ENCODE assay signal across 9 mouse cellular contexts in the genomic region with DNA sequence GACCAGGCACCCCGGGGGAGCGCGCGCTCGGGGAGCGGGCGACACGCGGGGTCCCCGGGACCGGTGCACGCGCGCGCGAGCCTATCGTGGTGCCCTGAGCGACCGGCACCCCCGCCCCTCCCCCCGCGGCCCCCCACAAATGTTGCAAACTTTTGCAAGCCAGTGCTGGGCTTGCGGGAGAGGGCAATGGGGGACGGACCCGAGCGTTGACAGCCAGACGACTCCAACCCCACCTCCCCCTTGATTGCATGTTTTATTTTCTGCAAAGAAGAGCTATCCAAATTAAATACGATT. TPM values are rescaled to one million over a fixed set of nuclear protein-coding genes. Genes with fewer than 3 reads are reported as not detected.
DNase-seq lines count a peak whose midpoint lies in the region; ATAC-seq and TF ChIP-seq lines count a peak whose summit lies in the region.
"Had no signal": no experiment of that assay in that cellular context is flagged by ENCODE, and none has a peak within 500 bp of the region (broad histone marks: within the 10 kb centered on the region; RNA-seq: fewer than 3 reads in every experiment).

No protein-coding gene starts in this region.

- WGBS in heart, embryonic 16.5 days, result under 1% methylated on average over 21 of the region's 28 CpGs
- 1% methylated on average over 28 of the region's 28 CpGs for WGBS in bone marrow, adult 2 months
- 1% methylated on average over 28 of the region's 28 CpGs for WGBS in forebrain, postnatal 0 days
- 0% methylated on average over 27 of the region's 28 CpGs for WGBS in liver, postnatal 0 days (ENCODE audit: insufficient replicate concordance)

- peak overlapping the region; percentile 86 for H3K27ac ChIP-seq in heart, embryonic 16.5 days (ENCODE audit: low read length)
- H3K27ac ChIP-seq in bone marrow, adult 2 months (ENCODE audit: control insufficient read depth, insufficient read depth, low read depth, low read length, poor library complexity), result peak overlapping the region; percentile 48; the same call in 1 of the 2 replicates
- peak overlapping the region; percentile 89 for H3K27ac ChIP-seq in forebrain, postnatal 0 days (ENCODE audit: low read depth, low read length)
- H3K27ac ChIP-seq in liver, postnatal 0 days (ENCODE audit: low read depth), result peak overlapping the region; percentile 82

- no peak for TF ChIP-seq EP300 in liver, postnatal 0 days (IDR thresholded peaks at IDR 0.05; ENCODE audit: low read depth)

- intact Hi-C loops in heart, postnatal 36 days (cut with DNase I), result loop anchor here (5.0 to 10.0 kb wide), 3 partner anchors 61 to 639 kb away; no protein-coding TSS in a partner anchor

- H3K9ac ChIP-seq in heart, embryonic 16.5 days (ENCODE audit: low read length), result peak overlapping the region; percentile 84
- peak overlapping the region; percentile 70 for H3K9ac ChIP-seq in forebrain, postnatal 0 days
- peak overlapping the region; percentile 68 for H3K9ac ChIP-seq in liver, postnatal 0 days (replicated peaks)

- no peak for TF ChIP-seq CTCF in bone marrow, adult 2 months (IDR thresholded peaks at IDR 0.05; ENCODE audit: control insufficient read depth, insufficient read depth, low read length)
- TF ChIP-seq CTCF in forebrain, postnatal 0 days (IDR thresholded peaks at IDR 0.05; ENCODE audit: low read depth), result no peak
- no peak for TF ChIP-seq CTCF in liver, postnatal 0 days (IDR thresholded peaks at IDR 0.05; ENCODE audit: low read depth)

- H3K36me3 ChIP-seq in heart, embryonic 16.5 days (ENCODE audit: control insufficient read depth, insufficient read depth), result no peaks in the 10 kb centered on the region
- no peaks in the 10 kb centered on the region for H3K36me3 ChIP-seq in forebrain, postnatal 0 days (ENCODE audit: insufficient read depth)
- no peaks in the 10 kb centered on the region for H3K36me3 ChIP-seq in liver, postnatal 0 days (replicated peaks; ENCODE audit: insufficient read depth, low read length)

- H3K4me1 ChIP-seq in heart, embryonic 16.5 days (ENCODE audit: control insufficient read depth, insufficient read depth, low read length), result peaks cover 10% of the 10 kb centered on the region
- H3K4me1 ChIP-seq in bone marrow, adult 2 months (ENCODE audit: control insufficient read depth, insufficient read depth, low read length), result no peaks in the 10 kb centered on the region
- 0 out of 2 replicates have a peak, but pooled peaks cover 10% of the 10 kb centered on the region for H3K4me1 ChIP-seq in forebrain, postnatal 0 days (ENCODE audit: insufficient read depth)
- H3K4me1 ChIP-seq in liver, postnatal 0 days (ENCODE audit: insufficient read depth), result peaks cover 7% of the 10 kb centered on the region; the same call in 1 of the 2 replicates

- H3K4me3 ChIP-seq in heart, embryonic 16.5 days (ENCODE audit: low read length), result peak overlapping the region; percentile 86
- no peak overlapping the region for H3K4me3 ChIP-seq in bone marrow, adult 2 months (replicated peaks; ENCODE audit: control insufficient read depth, low read depth, low read length)
- H3K4me3 ChIP-seq in forebrain, postnatal 0 days (ENCODE audit: low read depth, low read length), result peak overlapping the region; percentile 88
- H3K4me3 ChIP-seq in liver, postnatal 0 days (ENCODE audit: low read depth, low read length), result peak overlapping the region; percentile 67

- no peaks in the 10 kb centered on the region for H3K9me3 ChIP-seq in heart, embryonic 16.5 days (replicated peaks; ENCODE audit: control insufficient read depth, low read length)
- H3K9me3 ChIP-seq in forebrain, postnatal 0 days (ENCODE audit: low read length), result no peaks in the 10 kb centered on the region
- no peaks in the 10 kb centered on the region for H3K9me3 ChIP-seq in liver, postnatal 0 days (ENCODE audit: low read length)

- H3K27me3 ChIP-seq in heart, embryonic 16.5 days (ENCODE audit: control insufficient read depth, insufficient read depth, low read length), result no peaks in the 10 kb centered on the region
- peaks cover 2% of the 10 kb centered on the region; the same call in 1 of the 2 replicates for H3K27me3 ChIP-seq in forebrain, postnatal 0 days (ENCODE audit: insufficient read depth, low read length)
- peaks cover 22% of the 10 kb centered on the region for H3K27me3 ChIP-seq in liver, postnatal 0 days (ENCODE audit: insufficient read depth, low read length)

- peak overlapping the region; percentile 83 for H3K4me2 ChIP-seq in heart, embryonic 16.5 days (ENCODE audit: low read depth, low read length)
- H3K4me2 ChIP-seq in forebrain, postnatal 0 days (ENCODE audit: low read depth), result peak overlapping the region; percentile 96
- H3K4me2 ChIP-seq in liver, postnatal 0 days (ENCODE audit: low read depth, low read length), result peak overlapping the region; percentile 71

- DNase-seq in heart, postnatal 36 days, result no peak
- no peak for DNase-seq in forebrain, postnatal 0 days
- DNase-seq in liver, postnatal 0 days, result no peak
- DNase-seq in right cerebral cortex, adult 18-20 months, result no peak
- no peak for DNase-seq in layer of hippocampus, adult 8-10 months (ENCODE audit: low spot score in 2 of 2)
- no peak for DNase-seq in gastrocnemius, adult 8-10 months (ENCODE audit: low spot score in 2 of 2)

- ATAC-seq in heart, embryonic 16.5 days (replicated peaks; ENCODE audit: extremely low read depth, insufficient read depth, low FRiP score), result no peak; the same call in 1 of the 2 replicates
- peak; percentile 23 for ATAC-seq in forebrain, postnatal 0 days
- ATAC-seq in liver, postnatal 0 days, result peak; percentile 43; the same call in 1 of the 2 replicates

- TF ChIP-seq POLR2A in bone marrow, adult 2 months (IDR thresholded peaks at IDR 0.05; ENCODE audit: borderline replicate concordance, control insufficient read depth, low read depth, low read length), result no peak

RNA-seq across cellular contexts. Expression of a gene that starts 0.4 kb away (rescaled TPM):
- 9.0 and 9.4 TPM in 2 replicates for polyA plus RNA-seq in heart, embryonic 16.5 days (2015; fragmentation: Nextera tagmentation; extraction: Ambion mirVana)
- total RNA-seq in heart, postnatal 36 days (2021), result 10 to 100 TPM; 30.3 to 33.6 TPM
- polyA plus RNA-seq in bone marrow, adult 2 months (2011; ENCODE audit: insufficient read depth, insufficient read length, low replicate concordance, missing spikeins), result 0.52 and 0.85 TPM in 2 replicates
- total RNA-seq in forebrain, postnatal 0 days (2014; rRNA removed), result 8.5 and 9.8 TPM in 2 replicates
- polyA plus RNA-seq in forebrain, postnatal 0 days (2015; fragmentation: Nextera tagmentation; extraction: Ambion mirVana), result 12.0 and 23.9 TPM in 2 replicates
- 22.7 and 23.1 TPM in 2 replicates for polyA plus RNA-seq in liver, postnatal 0 days (2015; fragmentation: Nextera tagmentation; extraction: Ambion mirVana)
- 10 to 100 TPM; 35.1 to 41.5 (median 36.6) TPM for total RNA-seq in layer of hippocampus, adult 8-10 months (2022)
- 100 to 1,000 TPM; 103 to 117 (median 104) TPM for total RNA-seq in gastrocnemius, adult 8-10 months (2022)
- total RNA-seq: MEL had no signal
